Comparison of ENCODE assay signal across 8 mouse cellular contexts in genomic region chr11:120658876-120659410, GRCm38 (mm10). TPM values are rescaled to one million over a fixed set of nuclear protein-coding genes. Genes with fewer than 3 reads are reported as not detected.
DNase-seq lines count a peak whose midpoint lies in the region; ATAC-seq lines count a peak whose summit lies in the region.

No protein-coding gene starts in this region.

- no peak overlapping the region for H3K9ac ChIP-seq in midbrain, embryonic 13.5 days (replicated peaks)
- H3K9ac ChIP-seq in limb, embryonic 11.5 days (ENCODE audit: low read length) = no peak overlapping the region
- H3K9ac ChIP-seq in stomach, embryonic 15.5 days = no peak overlapping the region

- 3% methylated on average over 24 of the region's 24 CpGs for WGBS in midbrain, embryonic 10.5 days
- WGBS in midbrain, embryonic 13.5 days = 3% methylated on average over 24 of the region's 24 CpGs
- 2% methylated on average over 24 of the region's 24 CpGs for WGBS in limb, embryonic 11.5 days
- WGBS in stomach, embryonic 15.5 days = 3% methylated on average over 24 of the region's 24 CpGs

- peak; percentile 78 for DNase-seq in midbrain, embryonic 10.5 days (ENCODE audit: low spot score)
- peak; percentile 84 for DNase-seq in cerebellum, postnatal 10 days
- peak; percentile 69 for DNase-seq in gastrocnemius, postnatal 25 days
- DNase-seq in kidney, adult 11 months = peak; percentile 77
- peak; percentile 88 for DNase-seq in limb, embryonic 11.5 days (ENCODE audit: low spot score)
- DNase-seq in natural killer cell, adult 2 months (ENCODE audit: low spot score in 2 of 2) = peak; percentile 50 to 74

- H3K4me3 ChIP-seq in midbrain, embryonic 10.5 days = peak overlapping the region; percentile 53
- H3K4me3 ChIP-seq in midbrain, embryonic 13.5 days (replicated peaks) = no peak overlapping the region
- no peak overlapping the region for H3K4me3 ChIP-seq in limb, embryonic 11.5 days (ENCODE audit: low read depth, low read length)
- peak overlapping the region; percentile 46; the same call in 1 of the 2 replicates for H3K4me3 ChIP-seq in stomach, embryonic 15.5 days (replicated peaks)

- H3K4me2 ChIP-seq in midbrain, embryonic 13.5 days (replicated peaks) = no peak overlapping the region
- H3K4me2 ChIP-seq in limb, embryonic 11.5 days (ENCODE audit: low read depth, severe bottlenecking) = peak overlapping the region; percentile 82
- peak overlapping the region; percentile 82 for H3K4me2 ChIP-seq in stomach, embryonic 15.5 days

- peaks cover 33% of the 10 kb centered on the region for H3K4me1 ChIP-seq in midbrain, embryonic 10.5 days
- H3K4me1 ChIP-seq in midbrain, embryonic 13.5 days (replicated peaks) = peaks cover 19% of the 10 kb centered on the region
- H3K4me1 ChIP-seq in limb, embryonic 11.5 days (ENCODE audit: control insufficient read depth, insufficient read depth, low read length) = peaks cover 21% of the 10 kb centered on the region
- peaks cover 18% of the 10 kb centered on the region for H3K4me1 ChIP-seq in stomach, embryonic 15.5 days

- no peak for ATAC-seq in midbrain, embryonic 13.5 days
- no peak for ATAC-seq in limb, embryonic 11.5 days (ENCODE audit: insufficient number of reproducible peaks, low FRiP score, low TSS enrichment, low read depth)
- no peak for ATAC-seq in stomach, embryonic 15.5 days (ENCODE audit: insufficient read depth, low FRiP score, low read depth)

- no peaks in the 10 kb centered on the region for H3K36me3 ChIP-seq in midbrain, embryonic 10.5 days
- H3K36me3 ChIP-seq in midbrain, embryonic 13.5 days = no peaks in the 10 kb centered on the region
- no peaks in the 10 kb centered on the region for H3K36me3 ChIP-seq in limb, embryonic 11.5 days (ENCODE audit: control insufficient read depth, insufficient read depth, low read length)
- H3K36me3 ChIP-seq in stomach, embryonic 15.5 days = no peaks in the 10 kb centered on the region

- peaks cover 89% of the 10 kb centered on the region for H3K27me3 ChIP-seq in midbrain, embryonic 10.5 days (ENCODE audit: low read depth, poor library complexity, severe bottlenecking)
- H3K27me3 ChIP-seq in midbrain, embryonic 13.5 days = peaks cover 88% of the 10 kb centered on the region
- H3K27me3 ChIP-seq in limb, embryonic 11.5 days (ENCODE audit: control insufficient read depth, insufficient read depth, low read length) = peaks cover 44% of the 10 kb centered on the region
- H3K27me3 ChIP-seq in stomach, embryonic 15.5 days (replicated peaks) = peaks cover 67% of the 10 kb centered on the region

- no peak overlapping the region for H3K27ac ChIP-seq in midbrain, embryonic 10.5 days (replicated peaks)
- no peak overlapping the region for H3K27ac ChIP-seq in midbrain, embryonic 13.5 days
- no peak overlapping the region for H3K27ac ChIP-seq in limb, embryonic 11.5 days (replicated peaks; ENCODE audit: low read depth, low read length)
- H3K27ac ChIP-seq in stomach, embryonic 15.5 days = no peak overlapping the region

- no peaks in the 10 kb centered on the region for H3K9me3 ChIP-seq in midbrain, embryonic 10.5 days (replicated peaks)
- no peaks in the 10 kb centered on the region for H3K9me3 ChIP-seq in midbrain, embryonic 13.5 days
- no peaks in the 10 kb centered on the region for H3K9me3 ChIP-seq in limb, embryonic 11.5 days (ENCODE audit: control insufficient read depth, low read length)
- H3K9me3 ChIP-seq in stomach, embryonic 15.5 days = no peaks in the 10 kb centered on the region

RNA-seq across cellular contexts. Expression of gene Notum, which starts 2.0 kb away (rescaled TPM):
- 3.3 and 3.6 TPM in 2 replicates for polyA plus RNA-seq in midbrain, embryonic 10.5 days (2016; fragmentation: Nextera tagmentation; extraction: Ambion mirVana)
- polyA plus RNA-seq in midbrain, embryonic 13.5 days (2015; fragmentation: Nextera tagmentation; extraction: Ambion mirVana) = 0.46 and 0.65 TPM in 2 replicates
- under 1 TPM in 1 of 2 experiments, not detected in 1; 0.18 TPM for total RNA-seq in gastrocnemius, postnatal 25 days (2021)
- polyA plus RNA-seq in limb, embryonic 11.5 days (2014; fragmentation: Nextera tagmentation; extraction: Ambion mirVana) = 6.6 and 7.5 TPM in 2 replicates
- polyA plus RNA-seq in stomach, embryonic 15.5 days (2015; fragmentation: Nextera tagmentation; extraction: Ambion mirVana) = 3.9 and 4.9 TPM in 2 replicates

RNA-seq across cellular contexts. Expression of gene Myadml2, which starts 11.0 kb away (rescaled TPM):
- polyA plus RNA-seq in midbrain, embryonic 10.5 days (2016; fragmentation: Nextera tagmentation; extraction: Ambion mirVana) = 0.15 TPM in 1 of 2 replicates, not detected in the other
- polyA plus RNA-seq in midbrain, embryonic 13.5 days (2015; fragmentation: Nextera tagmentation; extraction: Ambion mirVana) = 0.78 and 0.84 TPM in 2 replicates
- 100 to 1,000 TPM; 121 to 134 TPM for total RNA-seq in gastrocnemius, postnatal 25 days (2021)
- polyA plus RNA-seq in limb, embryonic 11.5 days (2014; fragmentation: Nextera tagmentation; extraction: Ambion mirVana) = not detected in 2 replicates
- polyA plus RNA-seq in stomach, embryonic 15.5 days (2015; fragmentation: Nextera tagmentation; extraction: Ambion mirVana) = 0.28 and 0.44 TPM in 2 replicates

RNA-seq across cellular contexts. Expression of gene Aspscr1, which starts 13.8 kb away (rescaled TPM):
- 150 and 161 TPM in 2 replicates for polyA plus RNA-seq in midbrain, embryonic 10.5 days (2016; fragmentation: Nextera tagmentation; extraction: Ambion mirVana)
- 149 and 154 TPM in 2 replicates for polyA plus RNA-seq in midbrain, embryonic 13.5 days (2015; fragmentation: Nextera tagmentation; extraction: Ambion mirVana)
- 10 to 100 TPM; 25.8 to 28.8 TPM for total RNA-seq in gastrocnemius, postnatal 25 days (2021)
- 122 and 128 TPM in 2 replicates for polyA plus RNA-seq in limb, embryonic 11.5 days (2014; fragmentation: Nextera tagmentation; extraction: Ambion mirVana)
- polyA plus RNA-seq in stomach, embryonic 15.5 days (2015; fragmentation: Nextera tagmentation; extraction: Ambion mirVana) = 105 and 113 TPM in 2 replicates

RNA-seq across cellular contexts. Expression of gene Pycr1, which starts 15.4 kb away (rescaled TPM):
- polyA plus RNA-seq in midbrain, embryonic 10.5 days (2016; fragmentation: Nextera tagmentation; extraction: Ambion mirVana) = 37.6 and 43.4 TPM in 2 replicates
- polyA plus RNA-seq in midbrain, embryonic 13.5 days (2015; fragmentation: Nextera tagmentation; extraction: Ambion mirVana) = 23.2 and 25.0 TPM in 2 replicates
- 1 to 10 TPM; 6.7 to 6.8 TPM for total RNA-seq in gastrocnemius, postnatal 25 days (2021)
- polyA plus RNA-seq in limb, embryonic 11.5 days (2014; fragmentation: Nextera tagmentation; extraction: Ambion mirVana) = 33.3 and 34.2 TPM in 2 replicates
- 32.5 and 32.7 TPM in 2 replicates for polyA plus RNA-seq in stomach, embryonic 15.5 days (2015; fragmentation: Nextera tagmentation; extraction: Ambion mirVana)

RNA-seq across cellular contexts. Expression of gene Mafg, which starts 25.5 kb away (rescaled TPM):
- polyA plus RNA-seq in midbrain, embryonic 10.5 days (2016; fragmentation: Nextera tagmentation; extraction: Ambion mirVana) = 19.8 and 23.0 TPM in 2 replicates
- 24.4 and 31.2 TPM in 2 replicates for polyA plus RNA-seq in midbrain, embryonic 13.5 days (2015; fragmentation: Nextera tagmentation; extraction: Ambion mirVana)
- 10 to 100 TPM; 41.8 to 47.1 TPM for total RNA-seq in gastrocnemius, postnatal 25 days (2021)
- polyA plus RNA-seq in limb, embryonic 11.5 days (2014; fragmentation: Nextera tagmentation; extraction: Ambion mirVana) = 22.6 and 24.2 TPM in 2 replicates
- 29.3 and 31.9 TPM in 2 replicates for polyA plus RNA-seq in stomach, embryonic 15.5 days (2015; fragmentation: Nextera tagmentation; extraction: Ambion mirVana)

Comparison
In these comparisons a context has a peak if more than half of its experiments do, and no peak if none do; other contexts are left out.
1. H3K4me3 ChIP-seq: peak in midbrain, embryonic 10.5 days (single experiment) and stomach, embryonic 15.5 days (single experiment); none in midbrain, embryonic 13.5 days (single experiment) and limb, embryonic 11.5 days (single experiment).
2. Peak in every context shown above with its lines, with median percentiles within 50 percentile points of each other: DNase-seq.